Mouse (Mus musculus) monocyte, adult 2 months (primary cell): Measurements from ENCODE around the gene Cand1.

Experiments
- DNase-seq, 2 experiments: peaks; one replicate each; pipeline ENCODE4 v3.0.0; 2022; ENCODE audit warnings: low spot score in 2 of 2, low read depth in 1 of 2

Gene Cand1

DNA sequence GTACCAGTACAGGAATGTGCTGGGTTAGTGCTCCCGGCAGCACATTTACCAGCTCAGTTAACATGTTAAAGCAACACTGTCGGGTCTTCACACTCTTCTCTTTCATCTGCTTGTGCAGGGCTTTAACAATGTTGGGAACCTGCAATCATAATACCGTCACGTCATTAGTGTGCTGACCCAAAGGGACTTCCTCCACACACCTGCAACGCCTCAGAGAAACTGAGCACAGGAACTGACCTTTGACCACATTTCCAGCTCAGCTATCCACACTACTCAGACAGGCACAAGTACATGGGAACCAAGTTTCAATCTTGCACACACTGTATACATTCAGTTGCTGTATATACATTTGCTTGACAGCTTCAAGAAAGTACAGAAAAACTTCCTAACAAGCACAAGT, 27.4 kb downstream of the Cand1 start:
- DNase-seq: no peak

DNA sequence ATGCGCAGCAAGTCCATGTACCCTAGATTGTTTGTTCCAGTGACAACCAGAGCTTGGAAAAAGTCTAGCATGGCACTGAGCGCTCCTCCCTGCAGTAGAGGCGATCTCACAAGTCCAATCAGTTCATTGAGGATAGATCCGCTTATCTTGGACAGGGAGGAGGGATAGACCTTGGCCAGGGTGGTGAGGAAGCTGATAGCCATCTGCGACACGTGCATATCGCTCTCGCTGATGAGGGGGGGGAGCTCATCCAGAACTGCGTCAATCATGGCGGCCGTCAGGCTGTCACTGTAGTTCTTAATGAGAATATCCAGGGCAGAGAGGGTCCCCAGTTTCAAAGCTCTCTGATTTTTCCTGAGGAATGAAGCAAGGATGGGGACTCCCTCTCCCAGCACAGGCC, 28.6 kb downstream of the Cand1 start:
- no peak for DNase-seq

GRCm38 (mm10) chr10:119206309-119206932, 33.4 kb downstream of the Cand1 start:
- no peak for DNase-seq

DNA sequence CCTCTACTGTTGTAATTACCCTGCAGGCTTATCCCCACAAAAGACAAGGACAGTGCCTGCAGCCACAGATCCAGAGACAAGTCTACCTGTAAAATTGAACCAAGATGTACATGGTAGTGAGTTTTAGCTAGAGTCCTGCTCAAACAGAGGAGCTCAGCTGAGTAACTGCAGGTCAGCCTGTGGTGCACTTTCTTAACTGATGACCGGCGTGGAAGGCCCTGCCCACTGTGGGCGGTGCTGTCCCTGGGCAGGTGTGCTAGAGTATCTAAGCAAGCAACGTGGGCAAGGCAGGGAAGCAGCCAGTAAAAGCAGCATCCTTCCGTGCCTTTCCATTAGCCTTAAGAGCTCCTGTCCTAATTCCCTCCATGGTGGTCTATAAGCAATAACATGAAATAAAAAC, 34.6 kb downstream of the Cand1 start:
- no peak for DNase-seq

GRCm38 (mm10) chr10:119204334-119204946, 35.4 kb downstream of the Cand1 start:
- no peak for DNase-seq

DNA sequence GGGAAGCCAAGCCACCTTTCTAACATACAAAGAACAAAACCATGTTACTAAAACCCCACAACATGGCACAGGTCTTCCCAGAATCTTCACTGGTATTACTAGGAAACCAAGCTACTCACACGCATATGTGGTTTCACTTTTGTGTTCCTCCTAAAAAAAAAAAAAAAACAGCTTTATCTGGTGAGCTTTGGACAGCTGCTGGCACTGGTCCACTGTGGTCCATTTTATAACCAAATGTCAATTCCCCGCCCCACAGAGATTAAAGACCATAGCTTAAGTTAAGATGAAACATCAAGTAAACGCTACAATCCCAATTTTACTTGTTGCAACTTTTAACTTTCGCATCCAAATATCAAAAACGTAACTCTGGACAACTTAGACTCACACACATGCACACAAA, 40.0 kb downstream of the Cand1 start:
- no peak for DNase-seq

GRCm38 (mm10) chr10:119198186-119198880, 41.5 kb downstream of the Cand1 start:
- no peak for DNase-seq

GRCm38 (mm10) chr10:119197621-119198150, 42.2 kb downstream of the Cand1 start:
- DNase-seq: no peak

GRCm38 (mm10) chr10:119192598-119193372, 47.1 kb downstream of the Cand1 start:
- no peak for DNase-seq

GRCm38 (mm10) chr10:119187720-119188119, 52.1 kb downstream of the Cand1 start:
- DNase-seq: no peak

GRCm38 (mm10) chr10:119169656-119170055, 70.2 kb downstream of the Cand1 start:
- no peak for DNase-seq

- no peak for DNase-seq
Measured at GRCm38 (mm10) chr10:119169237-119169636, 70.6 kb downstream of the Cand1 start.

DNA sequence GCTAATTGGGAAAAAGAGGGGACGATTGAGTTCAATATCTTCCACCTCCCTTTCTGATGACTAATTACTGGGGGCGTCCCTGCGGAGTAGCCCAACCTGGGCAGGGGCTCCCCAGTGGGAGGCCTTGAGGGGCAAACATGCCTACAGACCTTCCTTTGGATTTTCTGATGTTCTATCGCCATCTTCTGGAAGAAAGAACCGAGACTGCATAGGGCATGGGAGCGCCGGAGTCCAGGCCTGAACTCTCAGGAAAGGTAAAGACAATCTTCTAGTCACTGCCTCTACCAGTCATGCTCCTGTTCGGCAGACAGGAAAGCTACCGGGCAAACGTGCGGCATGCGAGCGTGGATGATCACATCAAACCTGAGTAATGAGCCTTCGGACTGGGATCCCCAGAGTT, 71.1 kb downstream of the Cand1 start:
- DNase-seq: no peak

DNA sequence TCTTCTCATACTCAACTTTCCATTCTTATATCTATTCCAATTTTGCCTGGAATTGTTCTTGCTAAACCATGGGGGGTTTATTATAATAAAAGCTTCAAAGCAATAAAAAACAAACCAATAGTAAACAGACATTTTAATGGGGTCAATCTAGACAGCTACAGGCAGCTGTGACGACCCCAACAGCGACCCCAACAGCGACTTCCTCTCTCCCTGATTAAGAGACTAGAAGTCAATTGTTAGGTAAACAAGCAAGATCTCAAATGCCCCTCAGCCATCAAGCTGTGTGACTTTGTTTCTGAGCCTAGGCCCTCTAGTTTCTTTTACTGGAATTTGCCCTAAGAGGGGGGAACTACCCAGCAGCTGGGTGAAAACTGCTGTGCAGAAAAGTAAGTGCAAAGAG, 72.0 kb downstream of the Cand1 start:
- no peak for DNase-seq

DNA sequence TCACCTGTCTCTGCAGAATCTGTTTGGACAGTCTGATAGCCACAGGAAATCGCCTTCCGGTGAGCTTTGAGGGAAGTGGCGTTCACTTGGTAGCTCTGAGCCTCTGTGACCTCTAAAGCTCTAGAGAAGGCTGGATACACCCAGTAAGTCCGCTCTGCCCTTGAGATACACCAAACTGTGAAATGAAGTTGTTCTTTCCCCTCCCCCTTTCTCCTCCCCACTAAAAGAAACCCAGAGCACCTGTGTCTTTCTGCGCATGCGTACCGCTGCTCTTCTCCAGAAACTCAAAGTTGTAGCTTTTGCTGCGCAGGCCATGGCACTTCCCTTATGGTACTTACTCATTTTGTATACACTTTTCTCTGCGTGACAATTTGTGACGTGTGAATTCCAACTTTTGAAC, 74.8 kb downstream of the Cand1 start:
- DNase-seq: no peak

- DNase-seq: no peak
Measured at GRCm38 (mm10) chr10:119161820-119162382, 78.0 kb downstream of the Cand1 start.

GRCm38 (mm10) chr10:119160161-119160560, 79.7 kb downstream of the Cand1 start:
- no peak for DNase-seq

DNA sequence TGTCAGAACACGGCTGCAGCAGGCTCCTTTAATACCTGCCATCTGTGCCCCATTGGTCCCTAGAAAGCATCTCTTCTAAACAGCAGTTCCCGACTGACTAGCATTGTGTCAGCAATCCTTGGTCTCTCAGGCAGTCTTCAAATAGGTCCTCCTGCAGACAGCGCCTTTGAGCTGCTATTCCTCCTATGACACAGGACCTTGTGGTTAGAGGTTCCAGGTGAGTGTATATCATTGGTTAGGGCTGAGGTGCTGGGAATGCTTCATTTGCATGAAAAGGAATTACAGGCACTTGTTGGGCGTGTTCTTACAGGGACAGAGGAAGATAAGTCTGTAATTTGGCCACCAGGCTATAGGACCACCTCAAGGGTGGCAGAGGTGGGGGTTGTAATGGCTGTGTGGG, 90.6 kb downstream of the Cand1 start:
- DNase-seq: no peak
